Mouse (Mus musculus) spleen, adult 12 weeks (tissue): ENCODE data around the gene Cul7.

ENCODE experiments used
- DNase-seq: peaks from one replicate; pipeline ENCODE4 v3.0.0; 2022; ENCODE audit warnings: low spot score

Gene Cul7

GRCm38 (mm10) chr17:46704887-46705835, 55.0 kb downstream of the Cul7 start, which contains the start of gene Ppp2r5d:
Gene Ppp2r5d (minus strand): TSS chr17:46705111.
- DNase-seq = peak; percentile 96

GRCm38 (mm10) chr17:46706375-46707089, 56.4 kb downstream of the Cul7 start:
- DNase-seq = no peak

GRCm38 (mm10) chr17:46710959-46711597, 60.9 kb downstream of the Cul7 start, which contains the start of gene Pex6:
Gene Pex6 (plus strand): TSS chr17:46711463.
- DNase-seq = peak; percentile 78

GRCm38 (mm10) chr17:46711612-46712271, 61.6 kb downstream of the Cul7 start:
- DNase-seq = peak; percentile 42

- no peak for DNase-seq
These were observed 62.3 kb downstream of the Cul7 start for GRCm38 (mm10) chr17:46712442-46712841.

GRCm38 (mm10) chr17:46713849-46714248, 63.7 kb downstream of the Cul7 start:
- DNase-seq = no peak
